ENCODE assay signal across 8 mouse cellular contexts in the genomic region with DNA sequence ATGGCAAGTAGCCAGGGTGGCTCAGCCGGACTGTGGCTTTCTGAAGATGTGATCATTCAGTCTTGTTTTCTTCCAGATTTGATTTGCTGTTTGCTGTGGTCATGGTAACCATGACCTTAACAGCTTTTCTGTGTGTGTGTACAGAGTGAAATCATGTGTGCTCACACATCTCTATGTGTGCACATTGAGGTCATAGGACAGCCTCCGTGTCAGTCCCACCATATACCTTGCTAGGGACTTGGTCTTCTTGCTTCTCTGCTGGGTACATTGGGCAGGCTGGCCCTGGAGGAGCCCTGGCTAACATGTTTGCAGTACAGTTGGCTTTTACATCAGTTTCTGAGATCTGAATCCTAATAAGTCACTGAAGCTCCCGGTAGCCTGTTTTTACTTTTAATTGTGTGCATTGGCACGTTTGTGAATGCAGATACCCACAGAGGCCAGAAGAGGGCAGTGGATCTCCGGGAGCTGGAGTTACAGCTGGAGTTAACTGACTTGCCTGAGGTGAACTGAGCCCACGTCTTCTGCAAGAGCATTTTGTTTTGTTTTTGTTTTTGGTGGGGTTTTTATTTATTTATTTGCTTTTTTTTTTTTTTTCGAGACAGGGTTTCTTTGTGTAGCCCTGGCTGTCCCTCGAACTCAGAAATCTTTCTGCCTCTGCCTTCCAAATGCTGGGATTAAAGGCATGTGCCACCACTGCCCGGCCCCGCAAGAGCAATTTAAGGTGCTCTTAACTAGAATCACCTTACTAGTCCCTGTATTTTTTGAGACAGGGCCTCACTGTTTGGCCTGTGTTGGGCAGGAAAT. TPM values are rescaled to one million over a fixed set of nuclear protein-coding genes. Genes with fewer than 3 reads are reported as not detected.
A peak's percentile ranks its signal among the peaks of the same experiment; 100 is the strongest.
DNase-seq lines count a peak whose midpoint lies in the region; TF ChIP-seq lines count a peak whose summit lies in the region.

No protein-coding gene starts in this region.

- H3K4me3 ChIP-seq in left cerebral cortex, adult 2 months: no peak overlapping the region
- H3K4me3 ChIP-seq in ES-E14 (ENCODE audit: insufficient read depth in 1 of 2, low read depth in 1 of 2, low read length in 2 of 2, poor library complexity in 1 of 2, severe bottlenecking in 1 of 2): no peak overlapping the region

- no peak overlapping the region for H3K9ac ChIP-seq in ES-E14 (ENCODE audit: insufficient read depth, low read depth, low read length, poor library complexity, severe bottlenecking)

- DNase-seq in left cerebral cortex, adult 2 months (ENCODE audit: extremely low spot score in 1 of 2, low spot score in 2 of 2): peak; percentile 17 to 18
- DNase-seq in left cerebral cortex, adult 8-10 months (ENCODE audit: low spot score in 2 of 2): no peak
- peak; percentile 40 for DNase-seq in ES-E14 (ENCODE audit: low read depth, low spot score)
- peak; percentile 59 to 64 for DNase-seq in adrenal gland, postnatal 36 days
- peak; percentile 34 for DNase-seq in gastrocnemius, postnatal 10 days
- peak; percentile 26 to 39 for DNase-seq in left cerebral cortex, postnatal 25 days (ENCODE audit: low spot score in 2 of 2)
- peak; percentile 53 for DNase-seq in retina, postnatal 1 day
- no peak for DNase-seq in urinary bladder, adult 18-20 months (ENCODE audit: low spot score in 2 of 2)

- intact Hi-C loops in left cerebral cortex, adult 2 months (cut with DNase I): loop anchor here (5.0 kb wide), 1 partner anchor 164 kb away; the partner anchor contains the start of gene Rhot1
- intact Hi-C loops in left cerebral cortex, postnatal 25 days (cut with DNase I): loop anchor here (5.0 kb wide), 2 partner anchors 39 to 99 kb away; partner anchors contain the start of genes Crlf3 and Tefm

- H3K9me3 ChIP-seq in ES-E14 (ENCODE audit: control insufficient read depth, insufficient read depth, low read depth, low read length): no peaks in the 10 kb centered on the region

- TF ChIP-seq CTCF in left cerebral cortex, adult 2 months (IDR thresholded peaks at IDR 0.05): peak; percentile 72

- in situ Hi-C loops in ES-E14 (cut with MboI; ENCODE audit: low sequenced_read_pairs in 2 of 2, unreplicated experiment in 2 of 2): no loop called here

- peaks cover 3% of the 10 kb centered on the region for H3K36me3 ChIP-seq in ES-E14 (ENCODE audit: control insufficient read depth, insufficient read depth, low read length, poor library complexity, severe bottlenecking)

- H3K27ac ChIP-seq in left cerebral cortex, adult 2 months: no peak overlapping the region
- no peak overlapping the region for H3K27ac ChIP-seq in ES-E14 (ENCODE audit: insufficient read depth, low read depth, low read length, poor library complexity, severe bottlenecking)

- no peaks in the 10 kb centered on the region for H3K4me1 ChIP-seq in ES-E14 (ENCODE audit: control insufficient read depth in 2 of 2, insufficient read depth in 2 of 2, low read length in 2 of 2, poor library complexity in 1 of 2)

TF ChIP-seq in ES-E14, 5 proteins besides CTCF, POLR2A, EP300 and RAD21:
- TF ChIP-seq MAFK (IDR thresholded peaks at IDR 0.05; ENCODE audit: insufficient read depth, low read depth, low read length) (no peak), ZC3H11A (IDR thresholded peaks at IDR 0.05; ENCODE audit: borderline replicate concordance, low read depth, low read length) (peak; percentile 30; the same call in 1 of the 2 replicates)
TF ChIP-seq in ES-E14: peak in this region for 1.

RNA-seq across cellular contexts. Expression of gene Crlf3, which starts 38.0 kb away (rescaled TPM):
- total RNA-seq in left cerebral cortex, adult 2 months (2021): 10 to 100 TPM; 12.3 to 15.4 TPM
- 10 to 100 TPM; 16.1 to 23.6 (median 21.1) TPM for total RNA-seq in left cerebral cortex, adult 8-10 months (2022)
- total RNA-seq in ES-E14 (2012; rRNA removed): 55.3 and 57.3 TPM in 2 replicates
- 10 to 100 TPM; 15.6 to 15.8 TPM for total RNA-seq in adrenal gland, postnatal 36 days (2021)
- 10 to 100 TPM; 11.6 to 14.9 TPM for total RNA-seq in gastrocnemius, postnatal 10 days (2021)
- 10 to 100 TPM; 12.2 to 13.4 TPM for total RNA-seq in left cerebral cortex, postnatal 25 days (2021)

RNA-seq across cellular contexts. Expression of gene Atad5, which starts 46.4 kb away (rescaled TPM):
- total RNA-seq in left cerebral cortex, adult 2 months (2021): 1 to 10 TPM; 3.1 to 3.6 TPM
- 1 to 10 TPM; 3.4 to 4.9 (median 3.6) TPM for total RNA-seq in left cerebral cortex, adult 8-10 months (2022)
- total RNA-seq in ES-E14 (2012; rRNA removed): 18.1 and 23.6 TPM in 2 replicates
- total RNA-seq in adrenal gland, postnatal 36 days (2021): 1 to 10 TPM; 2.2 to 2.3 TPM
- total RNA-seq in gastrocnemius, postnatal 10 days (2021): 1 to 10 TPM; 3.6 to 3.8 TPM
- 1 to 10 TPM; 2.7 to 3.3 TPM for total RNA-seq in left cerebral cortex, postnatal 25 days (2021)

RNA-seq across cellular contexts. Expression of gene Suz12, which starts 49.9 kb away (rescaled TPM):
- 10 to 100 TPM; 33.4 to 34.0 TPM for total RNA-seq in left cerebral cortex, adult 2 months (2021)
- total RNA-seq in left cerebral cortex, adult 8-10 months (2022): 10 to 100 TPM; 34.4 to 48.9 (median 44.7) TPM
- total RNA-seq in ES-E14 (2012; rRNA removed): 56.0 and 93.2 TPM in 2 replicates
- 10 to 100 TPM; 44.1 to 56.8 TPM for total RNA-seq in adrenal gland, postnatal 36 days (2021)
- total RNA-seq in gastrocnemius, postnatal 10 days (2021): 10 to 100 TPM; 24.5 to 28.8 TPM
- total RNA-seq in left cerebral cortex, postnatal 25 days (2021): 10 to 100 TPM; 35.2 to 41.2 TPM

Comparison
In these comparisons a context has a peak if more than half of its experiments do, and no peak if none do; other contexts are left out.
1. DNase-seq: peak in left cerebral cortex, adult 2 months (2 of 2), ES-E14 (single experiment), adrenal gland, postnatal 36 days (2 of 2), gastrocnemius, postnatal 10 days (single experiment), left cerebral cortex, postnatal 25 days (2 of 2) and retina, postnatal 1 day (single experiment); none in left cerebral cortex, adult 8-10 months (0 of 2) and urinary bladder, adult 18-20 months (0 of 2).